Mouse (Mus musculus) forebrain, embryonic 15.5 days (tissue): Measurements from ENCODE around the gene Srsf1. TPM values are rescaled to one million over a fixed set of nuclear protein-coding genes. Genes with fewer than 3 reads are reported as not detected.

Source experiments
- ATAC-seq: fragments of 200-750 bp; cut with Nextera tagmentation; replicated peaks from 2 replicates; pipeline ENCODE4 v1.8.0; 2017; ENCODE audit warnings: mild to moderate bottlenecking, moderate TSS enrichment, moderate library complexity
- H3K27ac ChIP-seq: fragments of 300-500 bp; sonication (generic); replicated peaks from 2 replicates; pipeline ENCODE4 v1.5.1; 2015; ENCODE audit warnings: mild to moderate bottlenecking, inconsistent platforms
- H3K27me3 ChIP-seq: fragments of 300-500 bp; sonication (generic); 2 replicates; pipeline ENCODE4 v1.6.1; 2015; ENCODE audit warnings: inconsistent platforms
- H3K36me3 ChIP-seq: fragments of 300-500 bp; sonication (generic); 2 replicates; pipeline ENCODE4 v1.6.1; 2015; ENCODE audit warnings: mild to moderate bottlenecking, inconsistent platforms
- H3K4me1 ChIP-seq: fragments of 300-500 bp; sonication (generic); 2 replicates; pipeline ENCODE4 v1.6.1; 2015; ENCODE audit warnings: inconsistent platforms
- H3K4me2 ChIP-seq: fragments of 300-500 bp; sonication (generic); replicated peaks from 2 replicates; pipeline ENCODE4 v1.6.1; 2015; ENCODE audit warnings: mild to moderate bottlenecking, inconsistent platforms
- H3K4me3 ChIP-seq: fragments of 300-500 bp; sonication (generic); 2 replicates; pipeline ENCODE4 v1.5.1; 2015; ENCODE audit warnings: mild to moderate bottlenecking, inconsistent platforms
- H3K9ac ChIP-seq: fragments of 300-500 bp; sonication (generic); replicated peaks from 2 replicates; pipeline ENCODE4 v1.6.1; 2015; ENCODE audit warnings: mild to moderate bottlenecking, inconsistent platforms
- H3K9me3 ChIP-seq: fragments of 300-500 bp; sonication (generic); 2 replicates; pipeline ENCODE4 v1.6.1; 2016; ENCODE audit warnings: inconsistent platforms
- WGBS: fragments of 180-500 bp; shearing (Covaris S2); methylation state at CpG from one replicate; pipeline ENCODE4 v1.1.7; 2015; ENCODE audit warnings: mixed read lengths; 5-methylcytosine and 5-hydroxymethylcytosine counted together
- polyA plus RNA-seq: library from polyadenylated mRNA; unstranded; fragments of >200 nt; fragmentation: Nextera tagmentation; extraction: Ambion mirVana; gene quantifications from 2 replicates; pipeline ENCODE4 v1.2.1, GENCODE M21; 2015

The Srsf1 gene
- polyA plus RNA-seq, 1 experiment from 2014 or later = 342 TPM

- H3K27ac ChIP-seq = no peak overlapping the region
- no peak overlapping the region for H3K9ac ChIP-seq
- H3K4me3 ChIP-seq = no peak overlapping the region
- ATAC-seq = no peak
- H3K27me3 ChIP-seq = no peaks in the 10 kb centered on the region
- no peaks in the 10 kb centered on the region for H3K36me3 ChIP-seq
- no peak overlapping the region for H3K4me2 ChIP-seq
- H3K4me1 ChIP-seq = peaks cover 23% of the 10 kb centered on the region
- H3K9me3 ChIP-seq = no peaks in the 10 kb centered on the region
Observed at GRCm38 (mm10) chr11:88065732-88066131, 18.6 kb downstream of the Srsf1 start.

GRCm38 (mm10) chr11:88067191-88067585 lies 20.0 kb downstream of the Srsf1 start:
- Histone ChIP-seq H3K9me3 (no peaks in the 10 kb centered on the region), H3K4me1 (peaks cover 37% of the 10 kb centered on the region), H3K36me3 (no peaks in the 10 kb centered on the region), H3K4me2 (peak overlapping the region; percentile 87), H3K27me3 (no peaks in the 10 kb centered on the region), H3K9ac (peak overlapping the region; percentile 98), H3K27ac (peak overlapping the region; percentile 98), H3K4me3 (peak overlapping the region; percentile 100)
- WGBS = 3% methylated on average over 8 of the region's 8 CpGs
- ATAC-seq = no peak

- H3K4me2 ChIP-seq = peak within 1 kb of the TSS; percentile 87
- H3K36me3 ChIP-seq = no peaks in the 10 kb centered on the region
- H3K27ac ChIP-seq = peak within 1 kb of the TSS; percentile 98
- H3K9ac ChIP-seq = peak within 1 kb of the TSS; percentile 98
- no peaks in the 10 kb centered on the region for H3K27me3 ChIP-seq
- no peaks in the 10 kb centered on the region for H3K9me3 ChIP-seq
- under 1% methylated on average over 46 of the region's 81 CpGs for WGBS
- peak; percentile 93 for ATAC-seq
- H3K4me1 ChIP-seq = peaks cover 43% of the 10 kb centered on the region
- H3K4me3 ChIP-seq = peak within 1 kb of the TSS; percentile 100
Observed at GRCm38 (mm10) chr11:88067586-88068410, 20.6 kb downstream of the Srsf1 start, which contains the start of gene Vezf1. Gene Vezf1, plus strand, starts transcription at chr11:88068279.

GRCm38 (mm10) chr11:88068411-88069245 lies 21.5 kb downstream of the Srsf1 start:
- 0 out of 2 replicates have a peak, but pooled peaks cover 2% of the 10 kb centered on the region for H3K36me3 ChIP-seq
- WGBS = under 1% methylated on average over 70 of the region's 92 CpGs
- H3K4me3 ChIP-seq = peak overlapping the region; percentile 100
- H3K4me2 ChIP-seq = peak overlapping the region; percentile 87
- H3K27me3 ChIP-seq = no peaks in the 10 kb centered on the region
- H3K9me3 ChIP-seq = no peaks in the 10 kb centered on the region
- peak; percentile 63 for ATAC-seq
- peaks cover 50% of the 10 kb centered on the region for H3K4me1 ChIP-seq
- peak overlapping the region; percentile 98 for H3K27ac ChIP-seq
- peak overlapping the region; percentile 98 for H3K9ac ChIP-seq

GRCm38 (mm10) chr11:88069246-88069570 lies 22.0 kb downstream of the Srsf1 start:
- H3K4me1 ChIP-seq = peaks cover 53% of the 10 kb centered on the region
- no peaks in the 10 kb centered on the region for H3K9me3 ChIP-seq
- no peak for ATAC-seq
- H3K27ac ChIP-seq = peak overlapping the region; percentile 98
- H3K4me2 ChIP-seq = peak overlapping the region; percentile 87
- H3K4me3 ChIP-seq = peak overlapping the region; percentile 100
- 0 out of 2 replicates have a peak, but pooled peaks cover 5% of the 10 kb centered on the region for H3K36me3 ChIP-seq
- H3K9ac ChIP-seq = peak overlapping the region; percentile 98
- 0% methylated on average over 12 of the region's 12 CpGs for WGBS
- no peaks in the 10 kb centered on the region for H3K27me3 ChIP-seq

- 22% methylated on average over 4 of the region's 4 CpGs for WGBS
- Histone ChIP-seq H3K27me3 (no peaks in the 10 kb centered on the region), H3K4me2 (peak overlapping the region; percentile 87), H3K9me3 (no peaks in the 10 kb centered on the region), H3K4me3 (peak overlapping the region; percentile 100), H3K27ac (no peak overlapping the region), H3K36me3 (0 out of 2 replicates have a peak, but pooled peaks cover 5% of the 10 kb centered on the region), H3K9ac (peak overlapping the region; percentile 29; the same call in 1 of the 2 replicates), H3K4me1 (peaks cover 58% of the 10 kb centered on the region)
- ATAC-seq = no peak
Observed at GRCm38 (mm10) chr11:88070392-88070791, 23.2 kb downstream of the Srsf1 start.

- Histone ChIP-seq H3K4me1 (peaks cover 61% of the 10 kb centered on the region), H3K9ac (no peak overlapping the region; the same call in 1 of the 2 replicates), H3K27ac (no peak overlapping the region), H3K27me3 (no peaks in the 10 kb centered on the region), H3K4me3 (peak overlapping the region; percentile 100; the same call in 1 of the 2 replicates), H3K4me2 (peak overlapping the region; percentile 87), H3K9me3 (no peaks in the 10 kb centered on the region), H3K36me3 (peaks cover 7% of the 10 kb centered on the region)
- 30% methylated on average over 5 of the region's 5 CpGs for WGBS
- no peak for ATAC-seq
Observed at GRCm38 (mm10) chr11:88071113-88071512, 23.9 kb downstream of the Srsf1 start.

GRCm38 (mm10) chr11:88073343-88073875 lies 26.2 kb downstream of the Srsf1 start:
- H3K4me1 ChIP-seq = peaks cover 55% of the 10 kb centered on the region
- no peaks in the 10 kb centered on the region for H3K9me3 ChIP-seq
- ATAC-seq = no peak
- WGBS = 83% methylated on average over 14 of the region's 14 CpGs
- H3K27ac ChIP-seq = no peak overlapping the region
- H3K27me3 ChIP-seq = no peaks in the 10 kb centered on the region
- no peak overlapping the region for H3K4me2 ChIP-seq
- peaks cover 27% of the 10 kb centered on the region for H3K36me3 ChIP-seq
- H3K9ac ChIP-seq = no peak overlapping the region
- H3K4me3 ChIP-seq = no peak overlapping the region

- no peak overlapping the region for H3K27ac ChIP-seq
- 6% methylated on average over 1 of the region's 1 CpGs for WGBS
- H3K9me3 ChIP-seq = no peaks in the 10 kb centered on the region
- peaks cover 49% of the 10 kb centered on the region for H3K36me3 ChIP-seq
- no peak overlapping the region for H3K4me3 ChIP-seq
- no peak overlapping the region for H3K4me2 ChIP-seq
- no peaks in the 10 kb centered on the region for H3K27me3 ChIP-seq
- peaks cover 39% of the 10 kb centered on the region for H3K4me1 ChIP-seq
- no peak for ATAC-seq
- no peak overlapping the region for H3K9ac ChIP-seq
Observed at GRCm38 (mm10) chr11:88075701-88076100, 28.5 kb downstream of the Srsf1 start.

- no peaks in the 10 kb centered on the region for H3K9me3 ChIP-seq
- ATAC-seq = no peak
- peaks cover 32% of the 10 kb centered on the region for H3K4me1 ChIP-seq
- H3K4me2 ChIP-seq = no peak overlapping the region
- H3K36me3 ChIP-seq = peaks cover 56% of the 10 kb centered on the region
- 74% methylated on average over 1 of the region's 1 CpGs for WGBS
- H3K9ac ChIP-seq = no peak overlapping the region
- no peak overlapping the region for H3K4me3 ChIP-seq
- no peak overlapping the region for H3K27ac ChIP-seq
- no peaks in the 10 kb centered on the region for H3K27me3 ChIP-seq
Observed at GRCm38 (mm10) chr11:88076394-88076793, 29.2 kb downstream of the Srsf1 start.

- Histone ChIP-seq H3K4me1 (peaks cover 17% of the 10 kb centered on the region), H3K27ac (no peak overlapping the region), H3K36me3 (peaks cover 54% of the 10 kb centered on the region), H3K4me2 (no peak overlapping the region), H3K9ac (no peak overlapping the region), H3K9me3 (no peaks in the 10 kb centered on the region), H3K4me3 (no peak overlapping the region), H3K27me3 (no peaks in the 10 kb centered on the region)
- ATAC-seq = no peak
- WGBS = 81% methylated on average over 6 of the region's 6 CpGs
Observed at GRCm38 (mm10) chr11:88083699-88084098, 36.5 kb downstream of the Srsf1 start.
